Mouse (Mus musculus): ENCODE results near the gene Pxk. TPM values are rescaled to one million over a fixed set of nuclear protein-coding genes. Genes with fewer than 3 reads are reported as not detected.

Pxk gene
- 36.7 and 39.8 TPM in 2 replicates for polyA plus RNA-seq (2015; fragmentation: Nextera tagmentation; extraction: Ambion mirVana)

- Histone ChIP-seq H3K27me3 (ENCODE audit: insufficient read depth, low read length) (no peaks in the 10 kb centered on the region), H3K4me1 (ENCODE audit: insufficient read depth, low read length) (peaks cover 20% of the 10 kb centered on the region), H3K9me3 (ENCODE audit: low read length) (no peaks in the 10 kb centered on the region), H3K4me2 (replicated peaks; ENCODE audit: low read depth, low read length) (peak within 1 kb of the TSS; percentile 58), H3K4me3 (ENCODE audit: low read length) (peak within 1 kb of the TSS; percentile 86), H3K36me3 (ENCODE audit: insufficient read depth, low read length) (no peaks in the 10 kb centered on the region), H3K9ac (replicated peaks; ENCODE audit: low read length) (peak within 1 kb of the TSS; percentile 82), H3K27ac (ENCODE audit: low read length) (peak within 1 kb of the TSS; percentile 70; the same call in 1 of the 2 replicates)
- under 1% methylated on average over 76 of the region's 89 CpGs for WGBS
- peak; percentile 95 for ATAC-seq (ENCODE audit: low FRiP score, low TSS enrichment)
Observed at GRCm38 (mm10) chr14:8097978-8098686, at the start of gene Pxk. Gene Pxk (plus strand): TSS chr14:8098211.

- peaks cover 22% of the 10 kb centered on the region; the same call in 1 of the 2 replicates for H3K36me3 ChIP-seq (ENCODE audit: insufficient read depth, low read length)
- 84% methylated on average over 10 of the region's 10 CpGs for WGBS
- H3K4me2 ChIP-seq (replicated peaks; ENCODE audit: low read depth, low read length) = no peak overlapping the region
- no peak overlapping the region for H3K4me3 ChIP-seq (ENCODE audit: low read length)
- ATAC-seq (ENCODE audit: low FRiP score, low TSS enrichment) = no peak
- no peaks in the 10 kb centered on the region for H3K4me1 ChIP-seq (ENCODE audit: insufficient read depth, low read length)
- no peak overlapping the region for H3K9ac ChIP-seq (replicated peaks; ENCODE audit: low read length)
- no peak overlapping the region for H3K27ac ChIP-seq (ENCODE audit: low read length)
- no peaks in the 10 kb centered on the region for H3K9me3 ChIP-seq (ENCODE audit: low read length)
- no peaks in the 10 kb centered on the region for H3K27me3 ChIP-seq (ENCODE audit: insufficient read depth, low read length)
Observed at GRCm38 (mm10) chr14:8049334-8049733, 48.7 kb upstream of the Pxk start.

- WGBS = 90% methylated on average over 2 of the region's 2 CpGs
- no peaks in the 10 kb centered on the region for H3K9me3 ChIP-seq (ENCODE audit: low read length)
- no peak overlapping the region for H3K9ac ChIP-seq (replicated peaks; ENCODE audit: low read length)
- no peak overlapping the region for H3K4me2 ChIP-seq (replicated peaks; ENCODE audit: low read depth, low read length)
- no peak overlapping the region for H3K4me3 ChIP-seq (ENCODE audit: low read length)
- H3K27ac ChIP-seq (ENCODE audit: low read length) = no peak overlapping the region
- ATAC-seq (ENCODE audit: low FRiP score, low TSS enrichment) = no peak
- peaks cover 17% of the 10 kb centered on the region; the same call in 1 of the 2 replicates for H3K36me3 ChIP-seq (ENCODE audit: insufficient read depth, low read length)
- H3K27me3 ChIP-seq (ENCODE audit: insufficient read depth, low read length) = no peaks in the 10 kb centered on the region
- H3K4me1 ChIP-seq (ENCODE audit: insufficient read depth, low read length) = no peaks in the 10 kb centered on the region
Observed at GRCm38 (mm10) chr14:8051869-8052268, 46.1 kb upstream of the Pxk start.

GRCm38 (mm10) chr14:8052661-8053060 lies 45.4 kb upstream of the Pxk start:
- Histone ChIP-seq H3K4me1 (ENCODE audit: insufficient read depth, low read length) (no peaks in the 10 kb centered on the region), H3K4me2 (replicated peaks; ENCODE audit: low read depth, low read length) (no peak overlapping the region), H3K36me3 (ENCODE audit: insufficient read depth, low read length) (peaks cover 11% of the 10 kb centered on the region; the same call in 1 of the 2 replicates), H3K4me3 (ENCODE audit: low read length) (no peak overlapping the region), H3K27ac (ENCODE audit: low read length) (no peak overlapping the region), H3K9ac (replicated peaks; ENCODE audit: low read length) (no peak overlapping the region), H3K9me3 (ENCODE audit: low read length) (no peaks in the 10 kb centered on the region), H3K27me3 (ENCODE audit: insufficient read depth, low read length) (no peaks in the 10 kb centered on the region)
- WGBS = over 99% methylated on average over 7 of the region's 7 CpGs
- no peak for ATAC-seq (ENCODE audit: low FRiP score, low TSS enrichment)

GRCm38 (mm10) chr14:8054310-8055102 lies 43.5 kb upstream of the Pxk start:
- WGBS = 43% methylated on average over 17 of the region's 17 CpGs
- no peak overlapping the region for H3K27ac ChIP-seq (ENCODE audit: low read length)
- no peak overlapping the region for H3K4me2 ChIP-seq (replicated peaks; ENCODE audit: low read depth, low read length)
- ATAC-seq (ENCODE audit: low FRiP score, low TSS enrichment) = no peak
- no peaks in the 10 kb centered on the region for H3K9me3 ChIP-seq (ENCODE audit: low read length)
- H3K4me1 ChIP-seq (ENCODE audit: insufficient read depth, low read length) = no peaks in the 10 kb centered on the region
- no peak overlapping the region for H3K9ac ChIP-seq (replicated peaks; ENCODE audit: low read length)
- H3K4me3 ChIP-seq (ENCODE audit: low read length) = no peak overlapping the region
- no peaks in the 10 kb centered on the region for H3K27me3 ChIP-seq (ENCODE audit: insufficient read depth, low read length)
- H3K36me3 ChIP-seq (ENCODE audit: insufficient read depth, low read length) = peaks cover 7% of the 10 kb centered on the region; the same call in 1 of the 2 replicates

- Histone ChIP-seq H3K4me2 (replicated peaks; ENCODE audit: low read depth, low read length) (no peak overlapping the region), H3K36me3 (ENCODE audit: insufficient read depth, low read length) (peaks cover 3% of the 10 kb centered on the region; the same call in 1 of the 2 replicates), H3K27ac (ENCODE audit: low read length) (no peak overlapping the region), H3K4me3 (ENCODE audit: low read length) (no peak overlapping the region), H3K9ac (replicated peaks; ENCODE audit: low read length) (no peak overlapping the region), H3K9me3 (ENCODE audit: low read length) (no peaks in the 10 kb centered on the region), H3K27me3 (ENCODE audit: insufficient read depth, low read length) (no peaks in the 10 kb centered on the region), H3K4me1 (ENCODE audit: insufficient read depth, low read length) (no peaks in the 10 kb centered on the region)
- no peak for ATAC-seq (ENCODE audit: low FRiP score, low TSS enrichment)
- 88% methylated on average over 5 of the region's 5 CpGs for WGBS
Observed at GRCm38 (mm10) chr14:8056076-8056475, 41.9 kb upstream of the Pxk start.

- H3K9me3 ChIP-seq (ENCODE audit: low read length) = no peaks in the 10 kb centered on the region
- H3K4me3 ChIP-seq (ENCODE audit: low read length) = no peak overlapping the region
- no peak for ATAC-seq (ENCODE audit: low FRiP score, low TSS enrichment)
- no peak overlapping the region for H3K27ac ChIP-seq (ENCODE audit: low read length)
- H3K9ac ChIP-seq (replicated peaks; ENCODE audit: low read length) = no peak overlapping the region
- H3K4me1 ChIP-seq (ENCODE audit: insufficient read depth, low read length) = 0 out of 2 replicates have a peak, but pooled peaks cover 4% of the 10 kb centered on the region
- H3K36me3 ChIP-seq (ENCODE audit: insufficient read depth, low read length) = no peaks in the 10 kb centered on the region
- 95% methylated on average over 7 of the region's 7 CpGs for WGBS
- H3K27me3 ChIP-seq (ENCODE audit: insufficient read depth, low read length) = no peaks in the 10 kb centered on the region
- H3K4me2 ChIP-seq (replicated peaks; ENCODE audit: low read depth, low read length) = no peak overlapping the region
Observed at GRCm38 (mm10) chr14:8059938-8060337, 38.1 kb upstream of the Pxk start.

- H3K9me3 ChIP-seq (ENCODE audit: low read length) = no peaks in the 10 kb centered on the region
- ATAC-seq (ENCODE audit: low FRiP score, low TSS enrichment) = peak; percentile 76
- 0 out of 2 replicates have a peak, but pooled peaks cover 4% of the 10 kb centered on the region for H3K4me1 ChIP-seq (ENCODE audit: insufficient read depth, low read length)
- H3K4me3 ChIP-seq (ENCODE audit: low read length) = no peak overlapping the region
- H3K9ac ChIP-seq (replicated peaks; ENCODE audit: low read length) = no peak overlapping the region
- no peak overlapping the region for H3K4me2 ChIP-seq (replicated peaks; ENCODE audit: low read depth, low read length)
- H3K27me3 ChIP-seq (ENCODE audit: insufficient read depth, low read length) = no peaks in the 10 kb centered on the region
- peak overlapping the region; percentile 4; the same call in 1 of the 2 replicates for H3K27ac ChIP-seq (ENCODE audit: low read length)
- 37% methylated on average over 3 of the region's 3 CpGs for WGBS
- H3K36me3 ChIP-seq (ENCODE audit: insufficient read depth, low read length) = no peaks in the 10 kb centered on the region
Observed at GRCm38 (mm10) chr14:8062076-8062475, 35.9 kb upstream of the Pxk start.

GRCm38 (mm10) chr14:8062537-8063301 lies 35.3 kb upstream of the Pxk start:
- Histone ChIP-seq H3K4me2 (replicated peaks; ENCODE audit: low read depth, low read length) (no peak overlapping the region), H3K9me3 (ENCODE audit: low read length) (no peaks in the 10 kb centered on the region), H3K36me3 (ENCODE audit: insufficient read depth, low read length) (no peaks in the 10 kb centered on the region), H3K9ac (replicated peaks; ENCODE audit: low read length) (no peak overlapping the region), H3K4me3 (ENCODE audit: low read length) (no peak overlapping the region), H3K27ac (ENCODE audit: low read length) (peak overlapping the region; percentile 4; the same call in 1 of the 2 replicates), H3K27me3 (ENCODE audit: insufficient read depth, low read length) (no peaks in the 10 kb centered on the region), H3K4me1 (ENCODE audit: insufficient read depth, low read length) (0 out of 2 replicates have a peak, but pooled peaks cover 4% of the 10 kb centered on the region)
- no peak for ATAC-seq (ENCODE audit: low FRiP score, low TSS enrichment)
- WGBS = 46% methylated on average over 3 of the region's 3 CpGs
